Mouse (Mus musculus): Measurements from ENCODE around the gene Reep1. TPM values are rescaled to one million over a fixed set of nuclear protein-coding genes. Genes with fewer than 3 reads are reported as not detected.

Reep1 gene
- polyA plus RNA-seq, 1 experiment: 2.9 TPM

- H3K9ac ChIP-seq (ENCODE audit: low read depth, poor library complexity, severe bottlenecking): no peak within 1 kb of the TSS
- TF ChIP-seq EP300 (IDR thresholded peaks at IDR 0.05; ENCODE audit: insufficient read depth, low read depth, low read length) (no peak), POLR2A (IDR thresholded peaks at IDR 0.05; ENCODE audit: insufficient read depth, low read length) (no peak), CTCF (IDR thresholded peaks at IDR 0.05; ENCODE audit: low read depth, low read length) (no peak)
- H3K36me3 ChIP-seq (ENCODE audit: control insufficient read depth, insufficient read depth, low read length, poor library complexity, severe bottlenecking): no peaks in the 10 kb centered on the region
- H3K9me3 ChIP-seq (replicated peaks; ENCODE audit: control insufficient read depth, insufficient read depth, low read length, poor library complexity, severe bottlenecking): no peaks in the 10 kb centered on the region
- H3K27ac ChIP-seq (ENCODE audit: insufficient read depth, low read length): no peak within 1 kb of the TSS
- no peaks in the 10 kb centered on the region for H3K4me1 ChIP-seq (ENCODE audit: control insufficient read depth, insufficient read depth, low read length)
- H3K4me3 ChIP-seq (ENCODE audit: low read depth, low read length): no peak within 1 kb of the TSS
- no peaks in the 10 kb centered on the region for H3K27me3 ChIP-seq (ENCODE audit: control insufficient read depth, insufficient read depth, low read length, poor library complexity, severe bottlenecking)
Observed at GRCm38 (mm10) chr6:71826869-71827268, 119.5 kb downstream of the Reep1 start, which contains the start of gene Mrpl35. Gene Mrpl35 (minus strand): TSS chr6:71826969.

GRCm38 (mm10) chr6:71829768-71830167 is 122.4 kb downstream of the Reep1 start:
- Histone ChIP-seq H3K9me3 (replicated peaks; ENCODE audit: control insufficient read depth, insufficient read depth, low read length, poor library complexity, severe bottlenecking) (no peaks in the 10 kb centered on the region), H3K9ac (ENCODE audit: low read depth, poor library complexity, severe bottlenecking) (peak overlapping the region; percentile 66), H3K4me1 (ENCODE audit: control insufficient read depth, insufficient read depth, low read length) (no peaks in the 10 kb centered on the region), H3K27ac (ENCODE audit: insufficient read depth, low read length) (no peak overlapping the region), H3K27me3 (ENCODE audit: control insufficient read depth, insufficient read depth, low read length, poor library complexity, severe bottlenecking) (no peaks in the 10 kb centered on the region), H3K4me3 (ENCODE audit: low read depth, low read length) (no peak overlapping the region), H3K36me3 (ENCODE audit: control insufficient read depth, insufficient read depth, low read length, poor library complexity, severe bottlenecking) (no peaks in the 10 kb centered on the region)
- TF ChIP-seq POLR2A (IDR thresholded peaks at IDR 0.05; ENCODE audit: insufficient read depth, low read length) (no peak), CTCF (IDR thresholded peaks at IDR 0.05; ENCODE audit: low read depth, low read length) (no peak), EP300 (IDR thresholded peaks at IDR 0.05; ENCODE audit: insufficient read depth, low read depth, low read length) (no peak)

DNA sequence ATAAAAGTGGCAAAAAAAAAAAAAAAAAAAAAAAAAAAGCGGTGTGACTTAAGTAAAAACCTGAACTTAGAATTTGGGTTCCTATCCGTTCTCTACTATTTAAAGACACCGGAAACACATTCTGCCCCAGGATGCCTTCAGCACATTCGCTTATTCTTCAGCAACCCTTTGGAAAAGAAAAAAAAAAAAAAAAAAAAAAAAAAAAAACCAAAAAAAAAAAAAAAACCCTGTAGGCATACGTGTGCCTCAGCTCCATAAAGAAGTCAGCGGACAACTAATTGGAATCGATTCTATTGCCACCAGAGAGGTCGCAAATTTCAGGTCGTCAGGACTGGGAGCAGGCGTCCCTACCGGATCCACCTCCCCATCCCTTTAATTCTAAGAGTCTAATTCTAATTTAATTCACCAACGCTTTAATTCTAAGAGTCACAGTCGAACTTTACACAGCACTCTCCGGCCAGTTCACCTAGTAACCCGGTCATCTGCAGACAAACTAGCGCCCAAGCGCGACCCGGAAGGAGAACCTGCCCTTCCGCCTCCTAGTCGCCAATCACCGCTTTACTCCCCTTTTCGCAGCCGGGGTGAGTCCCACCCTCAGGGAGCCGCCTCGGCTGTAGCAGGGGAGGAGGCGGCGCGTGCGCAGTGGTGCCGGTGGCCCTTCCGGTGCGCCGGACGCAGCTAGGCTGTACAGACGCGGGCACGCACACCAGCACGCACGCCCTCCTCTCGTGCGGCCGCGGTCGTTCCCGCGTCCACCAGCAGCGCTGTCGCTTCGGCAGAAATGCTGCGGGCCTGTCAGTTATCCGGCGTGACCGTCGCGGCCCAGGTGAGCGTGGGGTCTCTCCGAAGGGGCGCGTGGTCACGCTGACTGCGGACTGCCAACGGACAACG is 123.6 kb downstream of the Reep1 start, which contains the start of gene Immt:
Immt (plus strand) TSS at position 642 of the 891 bp plus-strand sequence.
- no peaks in the 10 kb centered on the region for H3K27me3 ChIP-seq (ENCODE audit: control insufficient read depth, insufficient read depth, low read length, poor library complexity, severe bottlenecking)
- H3K4me3 ChIP-seq (ENCODE audit: low read depth, low read length): peak within 1 kb of the TSS; percentile 94
- H3K9ac ChIP-seq (ENCODE audit: low read depth, poor library complexity, severe bottlenecking): peak within 1 kb of the TSS; percentile 66
- H3K27ac ChIP-seq (ENCODE audit: insufficient read depth, low read length): peak within 1 kb of the TSS; percentile 74
- TF ChIP-seq EP300 (IDR thresholded peaks at IDR 0.05; ENCODE audit: insufficient read depth, low read depth, low read length) (0 out of 2 replicates have a peak, but pooled peaks have one; percentile 6), CTCF (IDR thresholded peaks at IDR 0.05; ENCODE audit: low read depth, low read length) (no peak), POLR2A (IDR thresholded peaks at IDR 0.05; ENCODE audit: insufficient read depth, low read length) (peak; percentile 75)
- no peaks in the 10 kb centered on the region for H3K36me3 ChIP-seq (ENCODE audit: control insufficient read depth, insufficient read depth, low read length, poor library complexity, severe bottlenecking)
- H3K4me1 ChIP-seq (ENCODE audit: control insufficient read depth, insufficient read depth, low read length): no peaks in the 10 kb centered on the region
- H3K9me3 ChIP-seq (replicated peaks; ENCODE audit: control insufficient read depth, insufficient read depth, low read length, poor library complexity, severe bottlenecking): no peaks in the 10 kb centered on the region

GRCm38 (mm10) chr6:71831581-71831960 is 124.2 kb downstream of the Reep1 start:
- Histone ChIP-seq H3K9ac (ENCODE audit: low read depth, poor library complexity, severe bottlenecking) (peak overlapping the region; percentile 66), H3K4me3 (ENCODE audit: low read depth, low read length) (peak overlapping the region; percentile 88), H3K9me3 (replicated peaks; ENCODE audit: control insufficient read depth, insufficient read depth, low read length, poor library complexity, severe bottlenecking) (no peaks in the 10 kb centered on the region), H3K27me3 (ENCODE audit: control insufficient read depth, insufficient read depth, low read length, poor library complexity, severe bottlenecking) (no peaks in the 10 kb centered on the region), H3K36me3 (ENCODE audit: control insufficient read depth, insufficient read depth, low read length, poor library complexity, severe bottlenecking) (no peaks in the 10 kb centered on the region), H3K4me1 (ENCODE audit: control insufficient read depth, insufficient read depth, low read length) (no peaks in the 10 kb centered on the region), H3K27ac (ENCODE audit: insufficient read depth, low read length) (peak overlapping the region; percentile 74)
- TF ChIP-seq POLR2A (IDR thresholded peaks at IDR 0.05; ENCODE audit: insufficient read depth, low read length): no peak
- no peak for TF ChIP-seq CTCF (IDR thresholded peaks at IDR 0.05; ENCODE audit: low read depth, low read length)
- TF ChIP-seq EP300 (IDR thresholded peaks at IDR 0.05; ENCODE audit: insufficient read depth, low read depth, low read length): no peak

DNA sequence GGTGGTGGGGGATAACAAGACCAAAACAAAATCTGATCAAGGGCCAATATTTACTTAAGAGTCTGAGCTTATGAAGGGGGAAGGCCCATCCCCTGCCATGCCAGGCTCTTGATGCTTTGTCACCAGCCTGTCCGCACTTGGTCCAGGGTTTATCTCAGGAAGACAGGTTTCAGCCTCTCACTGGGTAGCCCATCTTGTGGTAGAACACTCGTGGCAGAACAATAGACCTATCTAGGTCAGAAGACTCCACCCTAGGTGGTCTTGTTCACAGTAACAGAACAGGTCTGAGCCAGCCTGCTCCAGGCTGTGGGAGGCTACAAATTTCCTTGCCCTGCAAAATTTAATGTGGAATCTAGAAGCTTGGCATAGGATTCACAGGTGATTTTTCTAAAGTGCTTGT is 129.4 kb downstream of the Reep1 start:
- H3K4me1 ChIP-seq (ENCODE audit: control insufficient read depth, insufficient read depth, low read length): no peaks in the 10 kb centered on the region
- TF ChIP-seq POLR2A (IDR thresholded peaks at IDR 0.05; ENCODE audit: insufficient read depth, low read length) (no peak), EP300 (IDR thresholded peaks at IDR 0.05; ENCODE audit: insufficient read depth, low read depth, low read length) (no peak), CTCF (IDR thresholded peaks at IDR 0.05; ENCODE audit: low read depth, low read length) (no peak)
- H3K27me3 ChIP-seq (ENCODE audit: control insufficient read depth, insufficient read depth, low read length, poor library complexity, severe bottlenecking): no peaks in the 10 kb centered on the region
- H3K9me3 ChIP-seq (replicated peaks; ENCODE audit: control insufficient read depth, insufficient read depth, low read length, poor library complexity, severe bottlenecking): no peaks in the 10 kb centered on the region
- no peak overlapping the region for H3K9ac ChIP-seq (ENCODE audit: low read depth, poor library complexity, severe bottlenecking)
- H3K27ac ChIP-seq (ENCODE audit: insufficient read depth, low read length): no peak overlapping the region
- no peak overlapping the region for H3K4me3 ChIP-seq (ENCODE audit: low read depth, low read length)
- no peaks in the 10 kb centered on the region for H3K36me3 ChIP-seq (ENCODE audit: control insufficient read depth, insufficient read depth, low read length, poor library complexity, severe bottlenecking)

DNA sequence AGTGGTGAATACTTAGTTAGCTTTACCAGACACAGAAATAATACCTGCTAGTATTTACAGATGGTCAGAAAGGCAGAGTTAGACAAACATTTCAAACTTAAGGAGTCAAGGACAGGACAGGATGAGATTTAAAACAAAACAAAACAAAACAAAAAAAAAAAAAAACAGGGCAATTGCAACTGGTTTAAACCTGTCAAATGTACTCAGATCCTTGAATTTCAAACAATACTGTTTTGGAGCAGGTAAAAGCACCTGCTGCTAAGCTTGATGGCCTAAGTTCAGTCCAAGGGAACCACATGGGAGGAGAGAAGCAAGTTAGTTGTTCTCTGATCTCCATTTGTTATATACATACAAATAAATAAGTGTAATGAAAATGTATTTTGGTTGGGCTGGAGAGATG is 132.5 kb downstream of the Reep1 start:
- TF ChIP-seq CTCF (IDR thresholded peaks at IDR 0.05; ENCODE audit: low read depth, low read length): no peak
- no peak for TF ChIP-seq POLR2A (IDR thresholded peaks at IDR 0.05; ENCODE audit: insufficient read depth, low read length)
- TF ChIP-seq EP300 (IDR thresholded peaks at IDR 0.05; ENCODE audit: insufficient read depth, low read depth, low read length): no peak
- Histone ChIP-seq H3K9ac (ENCODE audit: low read depth, poor library complexity, severe bottlenecking) (no peak overlapping the region), H3K36me3 (ENCODE audit: control insufficient read depth, insufficient read depth, low read length, poor library complexity, severe bottlenecking) (peaks cover 2% of the 10 kb centered on the region; the same call in 1 of the 2 replicates)

More for the DNA sequence above, 132.5 kb downstream of the Reep1 start:
- Histone ChIP-seq H3K27ac (ENCODE audit: insufficient read depth, low read length) (no peak overlapping the region), H3K4me3 (ENCODE audit: low read depth, low read length) (no peak overlapping the region), H3K9me3 (replicated peaks; ENCODE audit: control insufficient read depth, insufficient read depth, low read length, poor library complexity, severe bottlenecking) (no peaks in the 10 kb centered on the region), H3K27me3 (ENCODE audit: control insufficient read depth, insufficient read depth, low read length, poor library complexity, severe bottlenecking) (no peaks in the 10 kb centered on the region), H3K4me1 (ENCODE audit: control insufficient read depth, insufficient read depth, low read length) (no peaks in the 10 kb centered on the region)

All from ES-Bruce4 (cell line).